Mouse (Mus musculus): ENCODE results near the gene Slfn8. TPM values are rescaled to one million over a fixed set of nuclear protein-coding genes. Genes with fewer than 3 reads are reported as not detected.
A peak's percentile ranks its signal among the peaks of the same experiment; 100 is the strongest.
"Not testable (repeated sequence)": the region's sequence is repeated elsewhere in the genome, so short reads cannot be mapped to it uniquely, and the experiment has no call there.

Gene Slfn8
- polyA plus RNA-seq, 1 experiment from 2014 or later, result 0.28 TPM

- not testable (repeated sequence) for H3K27me3 ChIP-seq (ENCODE audit: control insufficient read depth, insufficient read depth, low read length); H3K4me3 ChIP-seq (ENCODE audit: low read depth, low read length); H3K27ac ChIP-seq (ENCODE audit: low read depth, low read length); DNase-seq (ENCODE audit: low spot score); H3K9me3 ChIP-seq (ENCODE audit: control insufficient read depth, low read length); ATAC-seq (ENCODE audit: low FRiP score); H3K4me1 ChIP-seq (replicated peaks; ENCODE audit: control insufficient read depth, insufficient read depth, low read length); H3K9ac ChIP-seq (ENCODE audit: low read depth, low read length); H3K36me3 ChIP-seq (ENCODE audit: control insufficient read depth, insufficient read depth, low read length); H3K4me2 ChIP-seq (replicated peaks; ENCODE audit: low read depth, low read length)
- WGBS, result 89% methylated on average over 2 of the region's 2 CpGs
Observed at GRCm38 (mm10) chr11:82982409-82982808, 38.2 kb downstream of the Slfn8 start.

DNA sequence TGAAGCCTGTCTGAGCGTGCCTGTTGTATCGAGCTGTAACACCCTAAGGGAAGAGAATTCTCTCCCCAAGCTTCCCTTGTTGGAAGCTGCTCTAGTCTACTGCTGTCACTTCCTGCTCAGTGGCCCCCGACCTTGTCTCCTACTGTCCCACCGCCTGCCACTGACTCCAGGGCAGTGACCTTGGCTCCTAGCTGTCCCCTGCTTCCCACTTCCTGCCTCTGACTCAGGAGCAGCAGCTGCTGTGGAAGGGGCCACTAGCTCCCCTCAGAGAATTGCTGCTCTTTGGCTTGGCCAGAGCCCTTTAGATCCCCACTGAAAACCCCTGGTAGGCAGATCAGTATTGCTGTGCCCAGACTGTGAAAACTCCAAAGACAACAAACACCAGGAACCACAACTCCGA, 46.7 kb downstream of the Slfn8 start:
- no peaks in the 10 kb centered on the region for H3K9me3 ChIP-seq (ENCODE audit: control insufficient read depth, low read length)
- H3K27me3 ChIP-seq (ENCODE audit: control insufficient read depth, insufficient read depth, low read length), result no peaks in the 10 kb centered on the region
- H3K4me1 ChIP-seq (replicated peaks; ENCODE audit: control insufficient read depth, insufficient read depth, low read length), result no peaks in the 10 kb centered on the region; the same call in 1 of the 2 replicates
- no peak for ATAC-seq (ENCODE audit: low FRiP score)
- 53% methylated on average over 5 of the region's 5 CpGs for whole genome bisulfite sequencing
- no peak overlapping the region for H3K9ac ChIP-seq (ENCODE audit: low read depth, low read length)
- H3K27ac ChIP-seq (ENCODE audit: low read depth, low read length), result no peak overlapping the region
- H3K4me2 ChIP-seq (replicated peaks; ENCODE audit: low read depth, low read length), result no peak overlapping the region
- no peaks in the 10 kb centered on the region for H3K36me3 ChIP-seq (ENCODE audit: control insufficient read depth, insufficient read depth, low read length)
- H3K4me3 ChIP-seq (ENCODE audit: low read depth, low read length), result no peak overlapping the region
- no peak for DNase-seq (ENCODE audit: low spot score)

DNA sequence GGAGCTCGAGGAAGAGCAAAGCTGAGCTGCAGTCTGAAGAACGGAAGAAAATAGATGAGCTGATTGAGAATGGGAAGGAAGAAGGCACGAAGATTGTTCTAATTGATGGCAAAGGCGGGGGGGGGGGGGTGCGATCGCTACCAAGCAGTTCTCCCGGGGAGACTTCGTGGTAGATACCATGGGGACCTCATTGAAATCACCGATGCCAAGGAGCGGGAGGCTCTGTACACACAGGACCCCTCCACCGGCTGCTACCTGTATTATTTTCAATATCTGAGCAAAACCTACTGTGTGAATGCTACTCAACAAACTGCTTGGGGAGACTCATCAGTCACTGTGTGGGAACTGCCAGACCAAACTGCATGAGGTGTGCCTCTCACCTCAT, 49.0 kb downstream of the Slfn8 start:
- DNase-seq (ENCODE audit: low spot score), result no peak
- Histone ChIP-seq H3K9me3 (ENCODE audit: control insufficient read depth, low read length) (no peaks in the 10 kb centered on the region), H3K27me3 (ENCODE audit: control insufficient read depth, insufficient read depth, low read length) (no peaks in the 10 kb centered on the region), H3K4me1 (replicated peaks; ENCODE audit: control insufficient read depth, insufficient read depth, low read length) (no peaks in the 10 kb centered on the region; the same call in 1 of the 2 replicates), H3K36me3 (ENCODE audit: control insufficient read depth, insufficient read depth, low read length) (no peaks in the 10 kb centered on the region), H3K4me3 (ENCODE audit: low read depth, low read length) (no peak overlapping the region), H3K27ac (ENCODE audit: low read depth, low read length) (no peak overlapping the region), H3K4me2 (replicated peaks; ENCODE audit: low read depth, low read length) (no peak overlapping the region), H3K9ac (ENCODE audit: low read depth, low read length) (peak overlapping the region; percentile 44; the same call in 1 of the 2 replicates)
- no peak for ATAC-seq (ENCODE audit: low FRiP score)
- WGBS, result 80% methylated on average over 11 of the region's 11 CpGs

- DNase-seq (ENCODE audit: low spot score), result peak; percentile 76
- Histone ChIP-seq H3K27me3 (ENCODE audit: control insufficient read depth, insufficient read depth, low read length) (no peaks in the 10 kb centered on the region), H3K4me2 (replicated peaks; ENCODE audit: low read depth, low read length) (peak overlapping the region; percentile 42), H3K4me3 (ENCODE audit: low read depth, low read length) (0 out of 2 replicates have a peak overlapping the region, but pooled peaks have one; percentile 1), H3K4me1 (replicated peaks; ENCODE audit: control insufficient read depth, insufficient read depth, low read length) (no peaks in the 10 kb centered on the region; the same call in 1 of the 2 replicates), H3K9me3 (ENCODE audit: control insufficient read depth, low read length) (no peaks in the 10 kb centered on the region), H3K27ac (ENCODE audit: low read depth, low read length) (no peak overlapping the region), H3K9ac (ENCODE audit: low read depth, low read length) (peak overlapping the region; percentile 44; the same call in 1 of the 2 replicates), H3K36me3 (ENCODE audit: control insufficient read depth, insufficient read depth, low read length) (no peaks in the 10 kb centered on the region)
- 11% methylated on average over 31 of the region's 31 CpGs for WGBS
- ATAC-seq (ENCODE audit: low FRiP score), result no peak
Observed at GRCm38 (mm10) chr11:82970712-82971589, 49.7 kb downstream of the Slfn8 start.

DNA sequence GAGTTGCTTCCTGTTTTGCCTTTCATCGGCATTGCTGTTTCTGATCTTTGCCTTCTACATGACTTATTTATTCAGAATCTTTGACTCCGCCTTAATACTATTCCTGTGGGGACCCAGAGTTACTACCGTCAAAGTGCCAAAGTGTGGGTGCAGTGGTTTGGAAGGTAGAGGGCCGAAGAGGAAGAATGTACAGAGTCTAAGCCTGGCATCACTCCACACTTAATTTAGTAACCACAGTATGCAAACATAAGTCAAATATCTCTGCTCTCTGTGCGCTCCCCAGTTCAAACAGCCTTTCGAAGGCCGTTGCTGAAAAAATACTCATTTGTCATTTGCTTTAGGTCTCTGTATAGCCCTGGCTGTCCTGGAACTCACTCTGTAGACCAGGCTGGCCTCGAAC, 58.4 kb downstream of the Slfn8 start:
- Histone ChIP-seq H3K4me1 (replicated peaks; ENCODE audit: control insufficient read depth, insufficient read depth, low read length) (no peaks in the 10 kb centered on the region), H3K27ac (ENCODE audit: low read depth, low read length) (no peak overlapping the region), H3K4me2 (replicated peaks; ENCODE audit: low read depth, low read length) (no peak overlapping the region), H3K36me3 (ENCODE audit: control insufficient read depth, insufficient read depth, low read length) (no peaks in the 10 kb centered on the region), H3K9ac (ENCODE audit: low read depth, low read length) (no peak overlapping the region), H3K4me3 (ENCODE audit: low read depth, low read length) (no peak overlapping the region), H3K27me3 (ENCODE audit: control insufficient read depth, insufficient read depth, low read length) (no peaks in the 10 kb centered on the region), H3K9me3 (ENCODE audit: control insufficient read depth, low read length) (no peaks in the 10 kb centered on the region)
- ATAC-seq (ENCODE audit: low FRiP score), result no peak
- WGBS, result 89% methylated on average over 8 of the region's 8 CpGs
- no peak for DNase-seq (ENCODE audit: low spot score)

GRCm38 (mm10) chr11:82961743-82962142, 58.9 kb downstream of the Slfn8 start:
- WGBS, result 78% methylated on average over 2 of the region's 2 CpGs
- no peak for ATAC-seq (ENCODE audit: low FRiP score)
- Histone ChIP-seq H3K36me3 (ENCODE audit: control insufficient read depth, insufficient read depth, low read length) (no peaks in the 10 kb centered on the region), H3K9ac (ENCODE audit: low read depth, low read length) (no peak overlapping the region), H3K27ac (ENCODE audit: low read depth, low read length) (no peak overlapping the region), H3K9me3 (ENCODE audit: control insufficient read depth, low read length) (no peaks in the 10 kb centered on the region), H3K4me1 (replicated peaks; ENCODE audit: control insufficient read depth, insufficient read depth, low read length) (no peaks in the 10 kb centered on the region), H3K27me3 (ENCODE audit: control insufficient read depth, insufficient read depth, low read length) (no peaks in the 10 kb centered on the region), H3K4me3 (ENCODE audit: low read depth, low read length) (no peak overlapping the region), H3K4me2 (replicated peaks; ENCODE audit: low read depth, low read length) (no peak overlapping the region)
- DNase-seq (ENCODE audit: low spot score), result no peak

GRCm38 (mm10) chr11:82959613-82960012, 61.0 kb downstream of the Slfn8 start:
- Histone ChIP-seq H3K4me3 (ENCODE audit: low read depth, low read length) (no peak overlapping the region), H3K36me3 (ENCODE audit: control insufficient read depth, insufficient read depth, low read length) (no peaks in the 10 kb centered on the region), H3K4me1 (replicated peaks; ENCODE audit: control insufficient read depth, insufficient read depth, low read length) (no peaks in the 10 kb centered on the region), H3K9me3 (ENCODE audit: control insufficient read depth, low read length) (no peaks in the 10 kb centered on the region), H3K27me3 (ENCODE audit: control insufficient read depth, insufficient read depth, low read length) (no peaks in the 10 kb centered on the region), H3K27ac (ENCODE audit: low read depth, low read length) (no peak overlapping the region), H3K4me2 (replicated peaks; ENCODE audit: low read depth, low read length) (no peak overlapping the region), H3K9ac (ENCODE audit: low read depth, low read length) (no peak overlapping the region)
- 12% methylated on average over 4 of the region's 4 CpGs for WGBS
- no peak for ATAC-seq (ENCODE audit: low FRiP score)
- peak; percentile 44 for DNase-seq (ENCODE audit: low spot score)

GRCm38 (mm10) chr11:82956925-82957324, 63.7 kb downstream of the Slfn8 start:
- no peaks in the 10 kb centered on the region for H3K36me3 ChIP-seq (ENCODE audit: control insufficient read depth, insufficient read depth, low read length)
- H3K9me3 ChIP-seq (ENCODE audit: control insufficient read depth, low read length), result no peaks in the 10 kb centered on the region
- peaks cover 11% of the 10 kb centered on the region for H3K27me3 ChIP-seq (ENCODE audit: control insufficient read depth, insufficient read depth, low read length)
- H3K27ac ChIP-seq (ENCODE audit: low read depth, low read length), result no peak overlapping the region
- no peaks in the 10 kb centered on the region for H3K4me1 ChIP-seq (replicated peaks; ENCODE audit: control insufficient read depth, insufficient read depth, low read length)
- no peak overlapping the region for H3K4me3 ChIP-seq (ENCODE audit: low read depth, low read length)
- WGBS, result 81% methylated on average over 10 of the region's 10 CpGs
- H3K4me2 ChIP-seq (replicated peaks; ENCODE audit: low read depth, low read length), result no peak overlapping the region
- DNase-seq (ENCODE audit: low spot score) (no peak), ATAC-seq (ENCODE audit: low FRiP score) (no peak)
- H3K9ac ChIP-seq (ENCODE audit: low read depth, low read length), result no peak overlapping the region

GRCm38 (mm10) chr11:82954631-82955030, 66.0 kb downstream of the Slfn8 start:
- H3K36me3 ChIP-seq (ENCODE audit: control insufficient read depth, insufficient read depth, low read length), result no peaks in the 10 kb centered on the region
- H3K27me3 ChIP-seq (ENCODE audit: control insufficient read depth, insufficient read depth, low read length), result peaks cover 29% of the 10 kb centered on the region
- no peaks in the 10 kb centered on the region for H3K4me1 ChIP-seq (replicated peaks; ENCODE audit: control insufficient read depth, insufficient read depth, low read length)
- no peak overlapping the region for H3K9ac ChIP-seq (ENCODE audit: low read depth, low read length)
- ATAC-seq (ENCODE audit: low FRiP score) (no peak), DNase-seq (ENCODE audit: low spot score) (no peak)
- no peak overlapping the region for H3K4me2 ChIP-seq (replicated peaks; ENCODE audit: low read depth, low read length)
- no peak overlapping the region for H3K27ac ChIP-seq (ENCODE audit: low read depth, low read length)
- H3K9me3 ChIP-seq (ENCODE audit: control insufficient read depth, low read length), result no peaks in the 10 kb centered on the region
- 74% methylated on average over 6 of the region's 6 CpGs for WGBS
- H3K4me3 ChIP-seq (ENCODE audit: low read depth, low read length), result no peak overlapping the region

All from hindbrain, embryonic 11.5 days (tissue).